Comparison of ENCODE assay signal across 8 mouse cellular contexts in the genomic region with DNA sequence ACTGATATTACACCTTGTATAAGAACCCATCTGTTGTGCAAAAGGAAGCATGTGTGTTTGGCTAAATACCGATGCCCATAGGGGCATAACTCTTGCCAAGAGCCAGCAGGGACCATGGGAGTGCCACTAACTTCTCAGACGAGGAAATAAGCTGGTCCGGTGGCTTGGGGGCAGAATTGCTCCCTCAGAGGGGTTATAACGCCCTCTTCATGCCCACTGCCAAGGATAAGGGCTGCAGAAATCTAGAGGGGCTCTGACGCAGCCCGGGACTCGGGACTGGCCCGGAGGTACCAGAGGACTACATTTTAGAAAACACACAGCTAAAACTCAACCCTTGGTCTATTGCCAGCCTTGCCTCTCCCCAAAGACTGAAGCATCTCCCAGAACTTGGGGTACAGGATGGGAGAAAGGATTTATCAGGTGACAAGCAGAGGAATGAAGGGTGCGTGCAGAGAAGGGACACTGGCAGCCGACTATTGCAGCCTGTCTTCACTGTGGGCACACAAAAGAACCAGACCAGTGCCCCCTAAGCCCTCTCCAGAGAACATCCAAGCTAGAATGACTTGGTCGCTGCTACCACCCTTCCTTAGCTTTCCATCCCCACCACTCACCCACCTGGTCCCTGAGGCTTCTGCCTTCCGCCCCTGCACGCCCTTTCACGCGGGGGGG. TPM values are rescaled to one million over a fixed set of nuclear protein-coding genes. Genes with fewer than 3 reads are reported as not detected.
DNase-seq lines count a peak whose midpoint lies in the region; ATAC-seq and TF ChIP-seq lines count a peak whose summit lies in the region.

No protein-coding gene starts in this region.

- no peak for ATAC-seq in hindbrain, embryonic 14.5 days (ENCODE audit: low FRiP score)
- ATAC-seq in midbrain, postnatal 0 days (ENCODE audit: low FRiP score) = peak; percentile 9; the same call in 1 of the 2 replicates

- H3K4me2 ChIP-seq in hindbrain, embryonic 14.5 days (replicated peaks) = peak overlapping the region; percentile 87
- peak overlapping the region; percentile 91 for H3K4me2 ChIP-seq in midbrain, postnatal 0 days (ENCODE audit: low read depth, low read length, poor library complexity, severe bottlenecking)

- WGBS in hindbrain, embryonic 14.5 days = 20% methylated on average over 15 of the region's 15 CpGs
- 12% methylated on average over 15 of the region's 15 CpGs for WGBS in midbrain, postnatal 0 days

- intact Hi-C loops in left cerebral cortex, adult 2 months (cut with DNase I) = loop anchor here (2.0 kb wide), 1 partner anchor 53 kb away; no protein-coding TSS in a partner anchor

- no peaks in the 10 kb centered on the region for H3K27me3 ChIP-seq in hindbrain, embryonic 14.5 days (ENCODE audit: control insufficient read depth, insufficient read depth, low read length)
- no peaks in the 10 kb centered on the region for H3K27me3 ChIP-seq in midbrain, postnatal 0 days (ENCODE audit: insufficient read depth, low read length)

- peaks cover 30% of the 10 kb centered on the region for H3K36me3 ChIP-seq in hindbrain, embryonic 14.5 days (replicated peaks; ENCODE audit: control insufficient read depth, insufficient read depth)
- H3K36me3 ChIP-seq in midbrain, postnatal 0 days (ENCODE audit: insufficient read depth, low read length) = peaks cover 25% of the 10 kb centered on the region

- peak overlapping the region; percentile 77 for H3K9ac ChIP-seq in hindbrain, embryonic 14.5 days
- H3K9ac ChIP-seq in midbrain, postnatal 0 days (replicated peaks; ENCODE audit: low read length, poor library complexity, severe bottlenecking) = peak overlapping the region; percentile 77

- H3K4me3 ChIP-seq in left cerebral cortex, adult 2 months = peak overlapping the region; percentile 49
- peak overlapping the region; percentile 47 for H3K4me3 ChIP-seq in hindbrain, embryonic 14.5 days (replicated peaks; ENCODE audit: low read length)
- peak overlapping the region; percentile 65 for H3K4me3 ChIP-seq in midbrain, postnatal 0 days (ENCODE audit: low read depth, low read length)

- peaks cover 71% of the 10 kb centered on the region for H3K4me1 ChIP-seq in hindbrain, embryonic 14.5 days (replicated peaks; ENCODE audit: control insufficient read depth, insufficient read depth, low read length)
- peaks cover 42% of the 10 kb centered on the region; the same call in 1 of the 2 replicates for H3K4me1 ChIP-seq in midbrain, postnatal 0 days (ENCODE audit: insufficient read depth, low read length)

- no peaks in the 10 kb centered on the region for H3K9me3 ChIP-seq in hindbrain, embryonic 14.5 days (ENCODE audit: control insufficient read depth, low read length)
- no peaks in the 10 kb centered on the region for H3K9me3 ChIP-seq in midbrain, postnatal 0 days (ENCODE audit: low read length)

- no peak for DNase-seq in left cerebral cortex, adult 2 months (ENCODE audit: extremely low spot score in 1 of 2, low spot score in 2 of 2)
- no peak for DNase-seq in left cerebral cortex, adult 18-20 months (ENCODE audit: low spot score in 2 of 2)
- DNase-seq in cerebellum, postnatal 25 days = peak; percentile 66 to 68
- DNase-seq in hindbrain, embryonic 14.5 days (ENCODE audit: low spot score) = peak; percentile 35
- peak; percentile 39 for DNase-seq in midbrain, postnatal 0 days (ENCODE audit: low spot score)
- DNase-seq in urinary bladder, postnatal 25 days (ENCODE audit: low spot score) = no peak
- DNase-seq in layer of hippocampus, postnatal 14 days (ENCODE audit: low spot score in 2 of 2) = no peak
- no peak for DNase-seq in thymus, postnatal 10 days (ENCODE audit: low spot score in 2 of 2)

- H3K27ac ChIP-seq in left cerebral cortex, adult 2 months = peak overlapping the region; percentile 72
- H3K27ac ChIP-seq in hindbrain, embryonic 14.5 days = peak overlapping the region; percentile 77
- peak overlapping the region; percentile 80 for H3K27ac ChIP-seq in midbrain, postnatal 0 days (ENCODE audit: low read depth, low read length)

- TF ChIP-seq CTCF in left cerebral cortex, adult 2 months (IDR thresholded peaks at IDR 0.05) = no peak
- TF ChIP-seq CTCF in midbrain, postnatal 0 days (IDR thresholded peaks at IDR 0.05) = no peak

RNA-seq across cellular contexts. Expression of gene Chpf2, which starts 11.5 kb away (rescaled TPM):
- total RNA-seq in left cerebral cortex, adult 2 months (2021) = 10 to 100 TPM; 72.6 to 78.4 TPM
- total RNA-seq in left cerebral cortex, adult 18-20 months (2021) = 10 to 100 TPM; 65.9 to 76.4 TPM
- 14.0 and 14.4 TPM in 2 replicates for polyA plus RNA-seq in hindbrain, embryonic 14.5 days (2014; fragmentation: Nextera tagmentation; extraction: Ambion mirVana)
- total RNA-seq in midbrain, postnatal 0 days (2014; rRNA removed) = 31.3 and 32.8 TPM in 2 replicates
- 25.5 and 26.3 TPM in 2 replicates for polyA plus RNA-seq in midbrain, postnatal 0 days (2015; fragmentation: Nextera tagmentation; extraction: Ambion mirVana)
- total RNA-seq in layer of hippocampus, postnatal 14 days (2021) = 10 to 100 TPM; 64.3 to 73.2 TPM

RNA-seq across cellular contexts. Expression of gene Abcf2, which starts 20.8 kb away (rescaled TPM):
- 10 to 100 TPM; 82.4 to 89.0 TPM for total RNA-seq in left cerebral cortex, adult 2 months (2021)
- 10 to 100 TPM; 89.7 to 90.5 TPM for total RNA-seq in left cerebral cortex, adult 18-20 months (2021)
- 72.3 and 87.2 TPM in 2 replicates for polyA plus RNA-seq in hindbrain, embryonic 14.5 days (2014; fragmentation: Nextera tagmentation; extraction: Ambion mirVana)
- total RNA-seq in midbrain, postnatal 0 days (2014; rRNA removed) = 55.9 and 57.0 TPM in 2 replicates
- polyA plus RNA-seq in midbrain, postnatal 0 days (2015; fragmentation: Nextera tagmentation; extraction: Ambion mirVana) = 58.2 and 62.3 TPM in 2 replicates
- 10 to 100 TPM; 59.9 to 61.5 TPM for total RNA-seq in layer of hippocampus, postnatal 14 days (2021)

RNA-seq across cellular contexts. Expression of gene Smarcd3, which starts 26.2 kb away (rescaled TPM):
- 10 to 100 TPM; 90.4 to 97.4 TPM for total RNA-seq in left cerebral cortex, adult 2 months (2021)
- total RNA-seq in left cerebral cortex, adult 18-20 months (2021) = 100 to 1,000 TPM in 1 of 2 experiments, 10 to 100 TPM in 1; 93.6 to 103 TPM
- 149 and 171 TPM in 2 replicates for polyA plus RNA-seq in hindbrain, embryonic 14.5 days (2014; fragmentation: Nextera tagmentation; extraction: Ambion mirVana)
- 279 and 347 TPM in 2 replicates for total RNA-seq in midbrain, postnatal 0 days (2014; rRNA removed)
- polyA plus RNA-seq in midbrain, postnatal 0 days (2015; fragmentation: Nextera tagmentation; extraction: Ambion mirVana) = 187 and 189 TPM in 2 replicates
- 100 to 1,000 TPM; 112 to 113 TPM for total RNA-seq in layer of hippocampus, postnatal 14 days (2021)

RNA-seq across cellular contexts. Expression of gene 4931409K22Rik, which starts 41.4 kb away (rescaled TPM):
- under 1 TPM in 1 of 2 experiments, not detected in 1; 0.14 TPM for total RNA-seq in left cerebral cortex, adult 2 months (2021)
- total RNA-seq in left cerebral cortex, adult 18-20 months (2021) = not detected
- 0.10 and 0.19 TPM in 2 replicates for polyA plus RNA-seq in hindbrain, embryonic 14.5 days (2014; fragmentation: Nextera tagmentation; extraction: Ambion mirVana)
- total RNA-seq in midbrain, postnatal 0 days (2014; rRNA removed) = not detected in 2 replicates
- not detected in 2 replicates for polyA plus RNA-seq in midbrain, postnatal 0 days (2015; fragmentation: Nextera tagmentation; extraction: Ambion mirVana)
- total RNA-seq in layer of hippocampus, postnatal 14 days (2021) = not detected

RNA-seq across cellular contexts. Expression of gene Asb10, which starts 57.3 kb away (rescaled TPM):
- total RNA-seq in left cerebral cortex, adult 2 months (2021) = not detected
- total RNA-seq in left cerebral cortex, adult 18-20 months (2021) = not detected
- 0.22 and 0.23 TPM in 2 replicates for polyA plus RNA-seq in hindbrain, embryonic 14.5 days (2014; fragmentation: Nextera tagmentation; extraction: Ambion mirVana)
- 1.2 TPM in 1 of 2 replicates, not detected in the other for total RNA-seq in midbrain, postnatal 0 days (2014; rRNA removed)
- polyA plus RNA-seq in midbrain, postnatal 0 days (2015; fragmentation: Nextera tagmentation; extraction: Ambion mirVana) = 0.31 and 0.39 TPM in 2 replicates
- under 1 TPM; 0.28 to 0.33 TPM for total RNA-seq in layer of hippocampus, postnatal 14 days (2021)

Comparison
In these comparisons a context has a peak if more than half of its experiments do, and no peak if none do; other contexts are left out.
1. DNase-seq: peak in cerebellum, postnatal 25 days (2 of 2), hindbrain, embryonic 14.5 days (single experiment) and midbrain, postnatal 0 days (single experiment); none in left cerebral cortex, adult 2 months (0 of 2), left cerebral cortex, adult 18-20 months (0 of 2), urinary bladder, postnatal 25 days (single experiment), layer of hippocampus, postnatal 14 days (0 of 2) and thymus, postnatal 10 days (0 of 2).
2. Peak in every context shown above with its lines, with median percentiles within 50 percentile points of each other: H3K27ac ChIP-seq and H3K4me3 ChIP-seq.